Mouse (Mus musculus) right cerebral cortex, adult 2 months (tissue): ENCODE results near the gene Ddc.
A peak's percentile ranks its signal among the peaks of the same experiment; 100 is the strongest.

Experiments used
- DNase-seq, 2 experiments: peaks; one replicate each; pipeline ENCODE4 v3.0.0; 2021 to 2022; ENCODE audit warnings: low spot score in 2 of 2

The Ddc gene

GRCm38 (mm10) chr11:11897645-11898357 lies at the start of gene Ddc:
Gene Ddc, minus strand, starts transcription at chr11:11898144.
- DNase-seq = no peak

DNA sequence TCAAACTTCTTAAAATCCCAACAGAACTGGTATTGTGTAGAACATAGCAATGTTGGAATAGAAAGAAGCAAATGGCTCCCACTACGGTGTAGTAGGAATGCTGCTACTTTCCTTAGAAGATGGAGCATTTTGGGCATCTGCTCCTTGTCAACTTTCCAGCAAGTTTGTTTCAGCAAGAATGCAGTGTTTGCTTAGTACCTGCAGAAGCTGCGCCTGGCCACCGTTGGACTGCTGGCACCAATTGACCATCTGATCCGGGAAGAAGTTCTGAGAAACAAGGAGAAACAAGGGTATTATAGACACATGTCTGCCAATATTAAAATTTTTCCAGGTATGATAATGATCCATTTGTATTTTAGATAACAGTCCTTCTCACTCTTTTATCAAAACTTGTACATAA lies 47.8 kb upstream of the Ddc start:
- DNase-seq = no peak

DNA sequence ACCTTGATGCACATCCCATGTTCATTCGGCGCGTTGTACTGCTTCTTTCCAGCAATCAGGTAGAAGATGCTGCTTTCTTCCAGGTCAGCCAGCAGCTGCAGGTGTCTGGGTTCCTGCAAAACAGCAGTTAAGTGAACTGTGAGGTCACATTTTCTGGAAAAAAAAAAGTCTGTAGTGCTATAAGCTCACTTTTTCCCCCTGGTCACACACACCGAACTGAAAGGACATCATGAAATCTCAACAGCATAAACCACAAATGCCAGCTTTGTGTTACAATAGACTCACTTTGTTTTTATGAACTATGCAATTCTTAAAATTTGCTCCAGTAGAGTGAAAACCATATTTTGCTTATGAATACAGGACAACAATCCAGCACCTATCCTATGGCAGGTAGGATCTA lies 46.9 kb upstream of the Ddc start:
- no peak for DNase-seq

GRCm38 (mm10) chr11:11944082-11944349 lies 46.1 kb upstream of the Ddc start:
- no peak for DNase-seq

- DNase-seq = no peak
Observed at GRCm38 (mm10) chr11:11943240-11944081, 45.5 kb upstream of the Ddc start.

DNA sequence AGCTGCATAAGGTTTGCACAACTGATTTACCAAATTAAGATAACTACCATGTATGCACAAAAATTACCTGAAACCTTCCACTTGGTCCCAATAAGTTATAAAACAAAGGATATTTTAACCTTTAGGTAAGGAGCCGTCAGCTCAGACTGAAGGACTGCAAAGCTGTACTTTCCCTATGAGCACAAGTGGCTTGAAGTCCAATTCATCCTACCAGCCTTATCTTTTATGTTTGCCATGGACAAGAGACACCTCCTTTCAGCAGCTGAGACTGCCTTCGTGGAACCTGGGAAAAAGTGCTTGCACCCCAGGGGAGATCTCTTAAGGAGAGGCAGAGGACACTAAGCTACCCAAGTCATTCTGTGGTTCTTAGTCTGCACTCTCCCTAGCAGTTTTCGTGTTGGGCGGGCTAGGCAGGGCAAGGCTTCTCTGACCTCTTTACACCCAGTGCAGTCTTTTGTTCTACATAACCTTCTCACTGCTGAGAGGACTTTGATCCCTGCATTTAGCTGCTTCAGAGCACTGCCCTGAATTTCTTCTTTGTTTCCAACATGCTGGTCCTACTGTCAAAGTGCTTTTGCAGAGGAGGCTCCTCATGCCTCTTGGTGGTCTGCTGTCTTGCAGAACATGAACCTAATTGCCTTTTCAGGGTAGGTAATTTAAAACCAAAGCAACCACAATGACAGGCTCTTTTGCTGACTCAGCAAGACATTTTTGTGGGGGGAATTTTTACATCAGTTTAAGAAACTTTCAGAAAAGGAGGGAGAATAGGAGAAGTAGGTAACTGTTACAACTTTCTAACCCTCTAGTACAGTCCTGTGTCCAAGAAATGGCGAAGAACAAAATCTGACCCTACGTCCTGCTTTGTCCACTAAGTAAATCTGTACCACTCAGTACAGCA lies 44.6 kb upstream of the Ddc start:
- no peak for DNase-seq

DNA sequence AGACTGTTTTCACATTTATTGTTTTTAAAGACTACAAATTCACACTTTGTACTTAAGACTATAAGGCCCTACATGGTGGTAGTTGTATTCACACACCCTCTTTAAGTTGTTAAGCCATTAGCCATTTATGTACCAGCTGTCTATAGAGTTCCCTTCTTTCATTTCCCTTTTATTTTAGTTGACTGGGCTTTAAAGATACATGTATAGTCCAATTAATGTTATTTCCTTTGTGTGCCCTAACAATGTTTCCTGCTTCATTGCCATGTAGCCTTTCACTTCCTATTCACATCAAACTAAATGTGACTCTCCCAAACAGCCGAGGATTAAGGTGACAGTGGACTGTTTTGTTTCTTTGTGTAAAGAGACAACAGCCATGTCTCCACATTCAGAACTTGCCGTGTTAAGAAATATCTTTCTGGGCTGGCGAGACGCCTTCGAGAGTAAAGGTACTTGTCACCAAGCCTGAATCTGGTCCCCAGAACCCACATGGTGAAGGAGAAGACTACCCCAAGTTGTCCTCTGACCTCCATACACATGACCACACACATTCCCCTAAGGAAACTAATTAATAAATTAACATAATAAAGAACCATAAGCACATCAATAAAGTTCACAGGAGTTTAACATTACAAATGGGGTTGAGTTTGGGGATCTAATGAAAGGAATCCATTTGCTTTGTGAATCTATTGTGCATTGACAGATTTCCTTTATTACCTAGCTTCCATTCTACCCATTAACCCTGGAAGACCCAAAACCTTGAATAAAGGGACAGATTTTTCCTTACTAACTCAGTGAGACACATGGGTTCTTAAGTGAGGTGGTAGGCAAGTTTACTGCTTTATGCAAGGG lies 43.1 kb upstream of the Ddc start:
- DNase-seq = no peak

- DNase-seq = no peak
Observed at GRCm38 (mm10) chr11:11939611-11940010, 41.7 kb upstream of the Ddc start.

DNA sequence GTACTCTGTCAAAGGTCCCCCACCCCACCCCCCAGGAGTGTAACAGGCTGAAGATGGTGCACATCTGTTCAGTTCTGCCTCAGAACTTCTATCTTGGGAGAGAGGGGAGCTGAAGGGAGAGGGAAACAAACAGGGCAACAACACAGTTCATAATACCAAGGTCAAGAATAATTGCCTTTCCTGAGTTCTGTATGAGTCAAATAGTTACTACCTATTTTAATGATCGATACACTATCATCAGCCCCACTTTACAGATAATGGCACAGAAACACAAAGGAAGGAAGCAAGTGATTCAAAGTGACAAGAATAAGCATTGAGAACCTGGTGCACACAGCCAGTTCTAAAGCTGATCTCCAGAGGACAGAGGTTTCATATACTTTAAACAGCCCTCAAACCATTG lies 40.6 kb upstream of the Ddc start:
- no peak for DNase-seq

- no peak for DNase-seq
Observed at GRCm38 (mm10) chr11:11937340-11938030, 39.5 kb upstream of the Ddc start.

- DNase-seq = no peak
Observed at GRCm38 (mm10) chr11:11934808-11935207, 36.9 kb upstream of the Ddc start.

- DNase-seq = peak in 1 of 2 experiments; percentile 6
Observed at GRCm38 (mm10) chr11:11932102-11932789, 34.3 kb upstream of the Ddc start.

GRCm38 (mm10) chr11:11931688-11932087 lies 33.7 kb upstream of the Ddc start:
- DNase-seq = no peak

DNA sequence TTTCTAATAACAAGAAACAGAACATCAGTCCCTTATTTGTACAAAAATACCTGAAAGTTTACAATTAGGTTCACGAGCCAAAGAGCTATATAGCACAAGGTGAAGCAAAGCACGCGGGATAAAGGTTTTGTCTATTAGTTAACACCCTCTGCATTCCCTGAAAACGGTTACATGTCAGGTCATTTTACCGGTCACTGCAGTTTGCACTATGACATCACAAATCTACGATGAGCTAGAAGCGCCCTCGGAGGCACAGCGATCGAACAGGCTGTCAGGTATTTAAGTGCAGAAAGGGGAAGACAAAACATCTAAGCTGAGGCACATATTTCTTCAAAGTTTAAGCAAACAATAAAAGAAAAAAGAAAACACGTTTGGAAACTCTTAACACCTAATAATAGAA lies 32.6 kb upstream of the Ddc start:
- DNase-seq = no peak

GRCm38 (mm10) chr11:11929059-11929458 lies 31.1 kb upstream of the Ddc start:
- no peak for DNase-seq

DNA sequence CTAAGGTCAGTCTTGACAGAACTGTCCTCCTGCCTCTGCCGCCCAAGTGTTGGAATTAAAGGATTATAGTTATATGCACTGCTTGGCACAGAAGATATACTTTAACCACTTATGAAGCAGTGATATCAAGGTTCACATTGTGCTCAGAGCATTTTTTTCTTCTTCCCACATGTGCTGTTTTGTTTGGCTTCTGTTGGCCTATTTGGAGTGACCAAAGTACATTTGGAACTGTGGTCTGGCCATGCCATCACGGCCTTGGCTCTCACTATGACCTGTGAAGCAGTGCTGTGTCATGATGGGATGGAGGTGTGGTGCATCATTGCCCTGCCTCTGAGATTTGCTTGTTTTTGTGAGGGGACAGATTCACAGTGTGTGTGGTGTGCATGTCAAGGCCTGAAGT lies 30.6 kb upstream of the Ddc start:
- DNase-seq = no peak

DNA sequence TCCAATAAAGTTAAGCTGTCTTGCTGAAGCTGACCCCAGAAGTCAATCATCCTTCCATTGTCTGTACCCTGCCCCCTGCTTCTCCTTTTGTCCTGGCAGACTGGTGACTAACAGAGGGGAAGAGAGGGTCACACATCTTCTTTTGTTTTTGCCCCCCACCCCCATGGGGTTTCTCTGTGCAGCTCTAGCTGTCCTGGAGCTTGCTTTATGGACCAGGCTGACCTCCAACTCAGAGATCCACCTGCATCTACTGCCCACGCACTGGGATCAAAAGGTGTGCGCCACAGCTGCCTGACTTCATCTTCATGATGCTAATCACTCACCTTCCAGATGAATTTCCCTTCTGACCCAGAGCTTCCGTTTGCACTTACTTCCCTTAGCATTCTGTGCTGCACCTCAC lies 26.0 kb upstream of the Ddc start:
- DNase-seq = no peak

DNA sequence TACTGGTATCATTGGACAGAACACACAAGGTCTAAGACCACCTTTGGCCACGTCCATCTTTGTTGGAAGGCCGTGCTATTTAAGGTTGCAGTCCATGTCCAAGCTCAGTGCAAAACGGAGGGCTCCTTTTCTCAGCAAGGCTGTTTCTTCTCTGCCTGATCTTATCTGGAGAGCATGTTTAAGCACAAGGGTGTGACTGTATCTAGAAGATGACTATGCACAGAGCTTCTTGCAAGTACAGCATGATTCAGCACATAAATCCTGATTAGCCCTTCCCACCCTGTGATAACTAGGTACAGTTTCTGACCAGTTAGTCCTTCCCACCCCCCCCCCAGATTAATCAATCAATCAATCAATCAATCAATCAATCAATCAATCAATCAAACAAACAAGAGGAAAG lies 25.4 kb upstream of the Ddc start:
- DNase-seq = no peak

DNA sequence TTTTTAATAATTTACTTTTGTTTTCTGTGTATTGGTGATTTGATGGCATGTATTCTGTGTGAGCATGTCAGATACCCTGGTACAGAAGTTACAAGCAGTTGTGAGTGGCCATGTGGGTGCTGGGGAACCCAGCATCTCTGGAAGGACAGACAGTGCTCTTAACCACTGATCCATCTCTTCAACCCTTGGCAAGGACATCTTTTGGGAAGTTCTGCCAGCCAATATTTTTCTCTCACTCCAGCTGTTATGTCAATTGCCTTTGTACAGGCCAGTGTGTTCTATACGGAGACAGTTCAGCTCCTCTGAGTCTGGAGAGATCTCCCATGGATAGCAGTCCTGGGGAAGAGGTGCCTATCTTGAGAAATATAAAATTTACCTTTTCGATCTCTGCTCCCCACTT lies 24.2 kb upstream of the Ddc start:
- no peak for DNase-seq

DNA sequence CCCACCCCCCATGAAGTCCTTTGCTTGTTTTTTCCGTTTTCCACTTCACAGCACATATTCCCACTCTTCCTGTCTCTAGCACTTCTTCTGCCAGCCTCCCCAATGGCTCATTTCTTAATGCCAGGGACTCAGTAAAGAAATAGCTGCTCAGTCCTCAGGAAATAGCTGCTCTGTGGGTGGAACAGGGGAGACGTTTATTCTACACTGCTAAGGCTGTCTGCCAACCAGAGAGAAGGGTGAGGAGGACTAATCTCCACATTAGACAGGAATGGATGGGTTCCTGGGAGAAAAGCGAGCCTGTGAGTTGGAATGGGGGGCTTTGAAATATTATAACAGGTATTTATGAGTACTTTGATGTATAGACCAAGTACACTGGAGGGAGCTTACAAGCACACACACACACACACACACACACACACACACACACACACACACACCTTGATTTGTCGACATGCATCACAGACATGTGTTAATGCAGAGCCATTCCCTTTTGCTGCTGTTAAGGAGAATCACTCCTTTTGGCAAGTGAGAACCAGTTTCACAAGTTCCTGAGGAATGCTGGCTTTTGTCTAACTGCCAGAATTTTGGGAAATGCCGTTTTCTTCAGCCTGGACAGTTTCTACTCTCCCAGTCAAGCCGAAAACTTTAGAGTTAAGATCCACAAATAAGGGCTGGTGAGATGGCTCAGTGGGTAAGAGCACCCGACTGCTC lies 9.9 kb upstream of the Ddc start:
- DNase-seq = peak; percentile 23 to 25
